Mouse (Mus musculus): ENCODE measurements around the gene Grm2. TPM values are rescaled to one million over a fixed set of nuclear protein-coding genes. Genes with fewer than 3 reads are reported as not detected.

Gene Grm2
- total and polyA plus RNA-seq, 2 experiments, result not detected

- TF ChIP-seq POLR2A (IDR thresholded peaks at IDR 0.05; ENCODE audit: extremely low read depth, insufficient read depth, low read length) (no peak), CTCF (IDR thresholded peaks at IDR 0.05; ENCODE audit: low read depth, low read length) (no peak)
- H3K36me3 ChIP-seq (ENCODE audit: control insufficient read depth, insufficient read depth, low read length), result no peaks in the 10 kb centered on the region
- DNase-seq (ENCODE audit: extremely low read depth, low read depth, low spot score), result no peak
- H3K27ac ChIP-seq (replicated peaks; ENCODE audit: insufficient read depth, low read depth, low read length), result no peak within 1 kb of the TSS
- H3K79me2 ChIP-seq (ENCODE audit: control insufficient read depth, insufficient read depth, low read length), result no peaks in the 10 kb centered on the region
- WGBS, result 73% methylated on average over 2 of the region's 2 CpGs
- H3K27me3 ChIP-seq (ENCODE audit: control insufficient read depth, insufficient read depth, low read length), result no peaks in the 10 kb centered on the region
- H3K4me3 ChIP-seq (ENCODE audit: insufficient read depth, low read depth, low read length), result no peak within 1 kb of the TSS
- no peak within 1 kb of the TSS for H3K9ac ChIP-seq (ENCODE audit: low read depth, low read length)
- no peaks in the 10 kb centered on the region for H3K4me1 ChIP-seq (ENCODE audit: control insufficient read depth, insufficient read depth, low read length)
Measured at GRCm38 (mm10) chr9:106626282-106626681, 29.6 kb downstream of the Grm2 start, which contains the start of gene Iqcf6. Gene Iqcf6 (plus strand): TSS chr9:106626582.

- Histone ChIP-seq H3K27ac (replicated peaks; ENCODE audit: insufficient read depth, low read depth, low read length) (no peak overlapping the region), H3K4me3 (ENCODE audit: insufficient read depth, low read depth, low read length) (no peak overlapping the region), H3K36me3 (ENCODE audit: control insufficient read depth, insufficient read depth, low read length) (no peaks in the 10 kb centered on the region), H3K4me1 (ENCODE audit: control insufficient read depth, insufficient read depth, low read length) (no peaks in the 10 kb centered on the region), H3K79me2 (ENCODE audit: control insufficient read depth, insufficient read depth, low read length) (no peaks in the 10 kb centered on the region), H3K9ac (ENCODE audit: low read depth, low read length) (no peak overlapping the region), H3K27me3 (ENCODE audit: control insufficient read depth, insufficient read depth, low read length) (peaks cover 2% of the 10 kb centered on the region; the same call in 1 of the 2 replicates)
- TF ChIP-seq POLR2A (IDR thresholded peaks at IDR 0.05; ENCODE audit: extremely low read depth, insufficient read depth, low read length) (no peak), CTCF (IDR thresholded peaks at IDR 0.05; ENCODE audit: low read depth, low read length) (no peak)
- 84% methylated on average over 3 of the region's 3 CpGs for WGBS
- DNase-seq (ENCODE audit: extremely low read depth, low read depth, low spot score), result no peak
Measured at GRCm38 (mm10) chr9:106617496-106617895, 38.4 kb downstream of the Grm2 start.

- Histone ChIP-seq H3K27me3 (ENCODE audit: control insufficient read depth, insufficient read depth, low read length) (peaks cover 2% of the 10 kb centered on the region; the same call in 1 of the 2 replicates), H3K9ac (ENCODE audit: low read depth, low read length) (no peak overlapping the region), H3K79me2 (ENCODE audit: control insufficient read depth, insufficient read depth, low read length) (no peaks in the 10 kb centered on the region), H3K27ac (replicated peaks; ENCODE audit: insufficient read depth, low read depth, low read length) (no peak overlapping the region), H3K4me3 (ENCODE audit: insufficient read depth, low read depth, low read length) (no peak overlapping the region), H3K36me3 (ENCODE audit: control insufficient read depth, insufficient read depth, low read length) (no peaks in the 10 kb centered on the region), H3K4me1 (ENCODE audit: control insufficient read depth, insufficient read depth, low read length) (no peaks in the 10 kb centered on the region)
- DNase-seq (ENCODE audit: extremely low read depth, low read depth, low spot score), result no peak
- WGBS, result 64% methylated on average over 9 of the region's 9 CpGs
- TF ChIP-seq POLR2A (IDR thresholded peaks at IDR 0.05; ENCODE audit: extremely low read depth, insufficient read depth, low read length) (no peak), CTCF (IDR thresholded peaks at IDR 0.05; ENCODE audit: low read depth, low read length) (no peak)
Measured at GRCm38 (mm10) chr9:106616306-106616705, 39.6 kb downstream of the Grm2 start.

GRCm38 (mm10) chr9:106614616-106615015, 41.3 kb downstream of the Grm2 start:
- no peak for DNase-seq (ENCODE audit: extremely low read depth, low read depth, low spot score)
- H3K4me3 ChIP-seq (ENCODE audit: insufficient read depth, low read depth, low read length), result no peak overlapping the region
- H3K9ac ChIP-seq (ENCODE audit: low read depth, low read length), result no peak overlapping the region
- H3K27ac ChIP-seq (replicated peaks; ENCODE audit: insufficient read depth, low read depth, low read length), result no peak overlapping the region
- WGBS, result 44% methylated on average over 3 of the region's 3 CpGs
- no peaks in the 10 kb centered on the region for H3K79me2 ChIP-seq (ENCODE audit: control insufficient read depth, insufficient read depth, low read length)
- no peaks in the 10 kb centered on the region for H3K4me1 ChIP-seq (ENCODE audit: control insufficient read depth, insufficient read depth, low read length)
- peaks cover 2% of the 10 kb centered on the region; the same call in 1 of the 2 replicates for H3K27me3 ChIP-seq (ENCODE audit: control insufficient read depth, insufficient read depth, low read length)
- no peaks in the 10 kb centered on the region for H3K36me3 ChIP-seq (ENCODE audit: control insufficient read depth, insufficient read depth, low read length)
- TF ChIP-seq CTCF (IDR thresholded peaks at IDR 0.05; ENCODE audit: low read depth, low read length), result no peak

- Histone ChIP-seq H3K27me3 (ENCODE audit: control insufficient read depth, insufficient read depth, low read length) (peaks cover 2% of the 10 kb centered on the region; the same call in 1 of the 2 replicates), H3K36me3 (ENCODE audit: control insufficient read depth, insufficient read depth, low read length) (no peaks in the 10 kb centered on the region), H3K4me3 (ENCODE audit: insufficient read depth, low read depth, low read length) (no peak overlapping the region), H3K9ac (ENCODE audit: low read depth, low read length) (no peak overlapping the region), H3K27ac (replicated peaks; ENCODE audit: insufficient read depth, low read depth, low read length) (no peak overlapping the region), H3K79me2 (ENCODE audit: control insufficient read depth, insufficient read depth, low read length) (no peaks in the 10 kb centered on the region), H3K4me1 (ENCODE audit: control insufficient read depth, insufficient read depth, low read length) (no peaks in the 10 kb centered on the region)
- DNase-seq (ENCODE audit: extremely low read depth, low read depth, low spot score), result no peak
- 68% methylated on average over 2 of the region's 2 CpGs for WGBS
- TF ChIP-seq POLR2A (IDR thresholded peaks at IDR 0.05; ENCODE audit: extremely low read depth, insufficient read depth, low read length) (no peak), CTCF (IDR thresholded peaks at IDR 0.05; ENCODE audit: low read depth, low read length) (no peak)
Measured at GRCm38 (mm10) chr9:106613951-106614350, 41.9 kb downstream of the Grm2 start.

- WGBS, result 85% methylated on average over 4 of the region's 4 CpGs
Measured at GRCm38 (mm10) chr9:106610727-106611126, 45.2 kb downstream of the Grm2 start.

More at GRCm38 (mm10) chr9:106610727-106611126, 45.2 kb downstream of the Grm2 start:
- H3K27ac ChIP-seq (replicated peaks; ENCODE audit: insufficient read depth, low read depth, low read length), result no peak overlapping the region
- H3K4me3 ChIP-seq (ENCODE audit: insufficient read depth, low read depth, low read length), result no peak overlapping the region
- H3K4me1 ChIP-seq (ENCODE audit: control insufficient read depth, insufficient read depth, low read length), result no peaks in the 10 kb centered on the region
- H3K79me2 ChIP-seq (ENCODE audit: control insufficient read depth, insufficient read depth, low read length), result no peaks in the 10 kb centered on the region
- no peak for DNase-seq (ENCODE audit: extremely low read depth, low read depth, low spot score)
- H3K36me3 ChIP-seq (ENCODE audit: control insufficient read depth, insufficient read depth, low read length), result no peaks in the 10 kb centered on the region
- H3K9ac ChIP-seq (ENCODE audit: low read depth, low read length), result no peak overlapping the region
- peaks cover 2% of the 10 kb centered on the region; the same call in 1 of the 2 replicates for H3K27me3 ChIP-seq (ENCODE audit: control insufficient read depth, insufficient read depth, low read length)
- no peak for TF ChIP-seq POLR2A (IDR thresholded peaks at IDR 0.05; ENCODE audit: extremely low read depth, insufficient read depth, low read length)
